Mouse (Mus musculus): ENCODE data around the gene Olfr683. TPM values are rescaled to one million over a fixed set of nuclear protein-coding genes. Genes with fewer than 3 reads are reported as not detected.

The Olfr683 gene
- polyA plus RNA-seq, 1 experiment from 2014 or later, result not detected

Other genes with a start within 250 kb of the Olfr683 start
- not detected in 2 replicates for gene Olfr667, start 225.5 kb downstream of the Olfr683 start, polyA plus RNA-seq (2014; fragmentation: Nextera tagmentation; extraction: Ambion mirVana)
- not detected in 2 replicates for gene Olfr668, start 219.0 kb downstream of the Olfr683 start, polyA plus RNA-seq (2014; fragmentation: Nextera tagmentation; extraction: Ambion mirVana)
- gene Olfr669, start 212.8 kb downstream of the Olfr683 start, polyA plus RNA-seq (2014; fragmentation: Nextera tagmentation; extraction: Ambion mirVana), result not detected in 2 replicates
- not detected in 2 replicates for gene Olfr670, start 184.4 kb downstream of the Olfr683 start, polyA plus RNA-seq (2014; fragmentation: Nextera tagmentation; extraction: Ambion mirVana)
- not detected in 2 replicates for gene Olfr671, start 167.9 kb downstream of the Olfr683 start, polyA plus RNA-seq (2014; fragmentation: Nextera tagmentation; extraction: Ambion mirVana)
- gene Olfr672, start 145.0 kb downstream of the Olfr683 start, polyA plus RNA-seq (2014; fragmentation: Nextera tagmentation; extraction: Ambion mirVana), result not detected in 2 replicates
- gene Olfr675, start 118.6 kb downstream of the Olfr683 start, polyA plus RNA-seq (2014; fragmentation: Nextera tagmentation; extraction: Ambion mirVana), result not detected in 2 replicates
- not detected in 2 replicates for gene Olfr676, start 114.3 kb downstream of the Olfr683 start, polyA plus RNA-seq (2014; fragmentation: Nextera tagmentation; extraction: Ambion mirVana)
- gene Olfr677, start 95.6 kb downstream of the Olfr683 start, polyA plus RNA-seq (2014; fragmentation: Nextera tagmentation; extraction: Ambion mirVana), result not detected in 2 replicates
- gene Olfr678, start 82.5 kb downstream of the Olfr683 start, polyA plus RNA-seq (2014; fragmentation: Nextera tagmentation; extraction: Ambion mirVana), result not detected in 2 replicates
- not detected in 2 replicates for gene Olfr679, start 65.8 kb downstream of the Olfr683 start, polyA plus RNA-seq (2014; fragmentation: Nextera tagmentation; extraction: Ambion mirVana)
- not detected in 2 replicates for gene Olfr680-ps1, start 54.2 kb downstream of the Olfr683 start, polyA plus RNA-seq (2014; fragmentation: Nextera tagmentation; extraction: Ambion mirVana)
- gene Olfr681, start 30.2 kb downstream of the Olfr683 start, polyA plus RNA-seq (2014; fragmentation: Nextera tagmentation; extraction: Ambion mirVana), result not detected in 2 replicates
- gene Olfr684, start 16.6 kb upstream of the Olfr683 start, polyA plus RNA-seq (2014; fragmentation: Nextera tagmentation; extraction: Ambion mirVana), result not detected in 2 replicates
- gene Olfr685, start 39.0 kb upstream of the Olfr683 start, polyA plus RNA-seq (2014; fragmentation: Nextera tagmentation; extraction: Ambion mirVana), result not detected in 2 replicates
- gene Olfr686, start 60.5 kb upstream of the Olfr683 start, polyA plus RNA-seq (2014; fragmentation: Nextera tagmentation; extraction: Ambion mirVana), result not detected in 2 replicates
- not detected in 2 replicates for gene Olfr688, start 141.1 kb upstream of the Olfr683 start, polyA plus RNA-seq (2014; fragmentation: Nextera tagmentation; extraction: Ambion mirVana)
- not detected in 2 replicates for gene Olfr689, start 164.2 kb upstream of the Olfr683 start, polyA plus RNA-seq (2014; fragmentation: Nextera tagmentation; extraction: Ambion mirVana)
- gene Olfr690, start 187.1 kb upstream of the Olfr683 start, polyA plus RNA-seq (2014; fragmentation: Nextera tagmentation; extraction: Ambion mirVana), result not detected in 2 replicates
- not detected in 2 replicates for gene Olfr691, start 195.3 kb upstream of the Olfr683 start, polyA plus RNA-seq (2014; fragmentation: Nextera tagmentation; extraction: Ambion mirVana)
- not detected in 2 replicates for gene Olfr692, start 221.2 kb upstream of the Olfr683 start, polyA plus RNA-seq (2014; fragmentation: Nextera tagmentation; extraction: Ambion mirVana)
- not detected in 2 replicates for gene Gm5901, start 228.0 kb upstream of the Olfr683 start, polyA plus RNA-seq (2014; fragmentation: Nextera tagmentation; extraction: Ambion mirVana)